Mouse (Mus musculus) liver, adult 2 months (tissue): ENCODE results near the gene Pip5k1a. TPM values are rescaled to one million over a fixed set of nuclear protein-coding genes. Genes with fewer than 3 reads are reported as not detected.
"Not testable (repeated sequence)": the region's sequence is repeated elsewhere in the genome, so short reads cannot be mapped to it uniquely, and the experiment has no call there.

Source experiments
- DNase-seq: peaks from one replicate; pipeline ENCODE4 v3.0.0-alpha.2; 2011; ENCODE audit warnings: low read depth, low spot score; ENCODE audit errors: extremely low read depth
- H3K27ac ChIP-seq: fragments of 200-500 bp; replicated peaks from 2 replicates; pipeline ENCODE4 v1.5.1; 2012; ENCODE audit warnings: low read depth, mild to moderate bottlenecking, control low read depth, inconsistent platforms, low read length; ENCODE audit not compliant: insufficient read depth
- H3K27me3 ChIP-seq: fragments of 200-500 bp; 2 replicates; pipeline ENCODE4 v1.6.1; 2012; ENCODE audit warnings: mild to moderate bottlenecking, moderate library complexity, low read length, inconsistent platforms; ENCODE audit not compliant: control insufficient read depth, insufficient read depth
- H3K36me3 ChIP-seq: fragments of 200-500 bp; 2 replicates; pipeline ENCODE4 v1.6.1; 2012; ENCODE audit warnings: low read length, inconsistent platforms; ENCODE audit not compliant: control insufficient read depth, insufficient read depth
- H3K4me1 ChIP-seq: fragments of 200-500 bp; 2 replicates; pipeline ENCODE4 v1.6.1; 2011; ENCODE audit warnings: low read length; ENCODE audit not compliant: control insufficient read depth, insufficient read depth
- H3K4me3 ChIP-seq: fragments of 200-500 bp; 2 replicates; pipeline ENCODE4 v1.5.1; 2011; ENCODE audit warnings: low read depth, mild to moderate bottlenecking, control low read depth, low read length, moderate library complexity; ENCODE audit not compliant: insufficient read depth
- H3K79me2 ChIP-seq: fragments of 200-500 bp; 2 replicates; pipeline ENCODE4 v1.6.1; 2012; ENCODE audit warnings: inconsistent platforms, mild to moderate bottlenecking, low read length, moderate library complexity; ENCODE audit not compliant: control insufficient read depth, insufficient read depth
- H3K9ac ChIP-seq: fragments of 200-500 bp; 2 replicates; pipeline ENCODE4 v1.6.1; 2012; ENCODE audit warnings: low read depth, mild to moderate bottlenecking, control low read depth, inconsistent platforms, low read length
- CTCF ChIP-seq: fragments of 200-500 bp; IDR thresholded peaks from 2 replicates; pipeline ENCODE4 v1.5.1; 2011; ENCODE audit warnings: low read depth, low read length, control low read depth
- POLR2A ChIP-seq: fragments of 200-500 bp; IDR thresholded peaks from 2 replicates; pipeline ENCODE4 v1.6.1; 2011; ENCODE audit warnings: low read length, control low read depth; ENCODE audit not compliant: insufficient read depth; ENCODE audit errors: extremely low read depth
- WGBS: fragments of 180-500 bp; shearing (Covaris S2); methylation state at CpG from one replicate; pipeline ENCODE4 v1.1.7; 2018; 5-methylcytosine and 5-hydroxymethylcytosine counted together
- polyA plus RNA-seq: library from polyadenylated mRNA; depleted of rRNA; stranded (reverse); fragments of >200 nt; gene quantifications from 2 replicates; pipeline ENCODE4 v1.2.3, GENCODE M21; 2012
- total RNA-seq: library from RNA; depleted of rRNA; stranded (reverse); fragments of >200 nt; gene quantifications from 2 replicates; pipeline ENCODE4 v1.2.3, GENCODE M21; 2014

Pip5k1a gene
- total and polyA plus RNA-seq, 2 experiments, result 4.5 to 6.7 TPM

GRCm38 (mm10) chr3:95025202-95025601, 81.5 kb downstream of the Pip5k1a start:
- H3K36me3 ChIP-seq, result peaks cover 2% of the 10 kb centered on the region; the same call in 1 of the 2 replicates
- H3K9ac ChIP-seq, result no peak overlapping the region
- no peak overlapping the region for H3K4me3 ChIP-seq
- no peak for DNase-seq
- WGBS, result 73% methylated on average over 5 of the region's 5 CpGs
- TF ChIP-seq POLR2A, result no peak
- no peak for TF ChIP-seq CTCF
- H3K27me3 ChIP-seq, result no peaks in the 10 kb centered on the region
- H3K79me2 ChIP-seq, result no peaks in the 10 kb centered on the region
- H3K4me1 ChIP-seq, result peaks cover 2% of the 10 kb centered on the region
- no peak overlapping the region for H3K27ac ChIP-seq

GRCm38 (mm10) chr3:95024551-95024950, 82.2 kb downstream of the Pip5k1a start:
- Histone ChIP-seq H3K27me3 (no peaks in the 10 kb centered on the region), H3K36me3 (no peaks in the 10 kb centered on the region), H3K4me3 (no peak overlapping the region), H3K9ac (no peak overlapping the region), H3K27ac (no peak overlapping the region), H3K4me1 (peaks cover 2% of the 10 kb centered on the region), H3K79me2 (no peaks in the 10 kb centered on the region)
- TF ChIP-seq POLR2A (no peak), CTCF (no peak)
- DNase-seq, result no peak
- WGBS, result 41% methylated on average over 11 of the region's 11 CpGs

GRCm38 (mm10) chr3:95020956-95021355, 85.8 kb downstream of the Pip5k1a start:
- not testable (repeated sequence) for H3K4me3 ChIP-seq, H3K36me3 ChIP-seq, H3K4me1 ChIP-seq, H3K79me2 ChIP-seq, H3K27me3 ChIP-seq, H3K9ac ChIP-seq, DNase-seq, H3K27ac ChIP-seq
- WGBS, result 88% methylated on average over 5 of the region's 5 CpGs

GRCm38 (mm10) chr3:95018741-95019140, 88.0 kb downstream of the Pip5k1a start:
- 91% methylated on average over 2 of the region's 2 CpGs for WGBS
- no peak for DNase-seq
- TF ChIP-seq POLR2A (no peak), CTCF (no peak)
- H3K9ac ChIP-seq, result no peak overlapping the region
- no peak overlapping the region for H3K27ac ChIP-seq
- H3K4me3 ChIP-seq, result no peak overlapping the region
- H3K36me3 ChIP-seq, result no peaks in the 10 kb centered on the region
- H3K4me1 ChIP-seq, result 0 out of 2 replicates have a peak, but pooled peaks cover under 1% of the 10 kb centered on the region
- H3K79me2 ChIP-seq, result no peaks in the 10 kb centered on the region
- no peaks in the 10 kb centered on the region for H3K27me3 ChIP-seq

GRCm38 (mm10) chr3:95016532-95017056, 90.1 kb downstream of the Pip5k1a start:
- Histone ChIP-seq H3K4me3 (peak overlapping the region; percentile 70), H3K36me3 (no peaks in the 10 kb centered on the region), H3K27me3 (no peaks in the 10 kb centered on the region), H3K27ac (peak overlapping the region; percentile 8), H3K9ac (peak overlapping the region; percentile 34), H3K4me1 (peaks cover 9% of the 10 kb centered on the region), H3K79me2 (no peaks in the 10 kb centered on the region)
- TF ChIP-seq CTCF, result no peak
- no peak for TF ChIP-seq POLR2A
- DNase-seq, result peak; percentile 46
- WGBS, result 3% methylated on average over 21 of the region's 21 CpGs

- peak; percentile 97 for DNase-seq
- Histone ChIP-seq H3K4me1 (peaks cover 9% of the 10 kb centered on the region), H3K27me3 (no peaks in the 10 kb centered on the region), H3K27ac (peak overlapping the region; percentile 81), H3K36me3 (no peaks in the 10 kb centered on the region), H3K79me2 (no peaks in the 10 kb centered on the region), H3K9ac (peak overlapping the region; percentile 63), H3K4me3 (peak overlapping the region; percentile 70)
- under 1% methylated on average over 40 of the region's 40 CpGs for WGBS
- TF ChIP-seq CTCF (no peak), POLR2A (0 out of 2 replicates have a peak, but pooled peaks have one; percentile 26)
These were observed 90.7 kb downstream of the Pip5k1a start for GRCm38 (mm10) chr3:95015891-95016531.
